Mouse (Mus musculus) hindbrain, embryonic 14.5 days (tissue): ENCODE measurements around the gene Unc13d. TPM values are rescaled to one million over a fixed set of nuclear protein-coding genes. Genes with fewer than 3 reads are reported as not detected.

Source experiments
- ATAC-seq: fragments of 200-750 bp; cut with Nextera tagmentation; 2 replicates; pipeline ENCODE4 v1.8.0; 2017; ENCODE audit warnings: moderate number of reproducible peaks, mild to moderate bottlenecking, moderate TSS enrichment, moderate library complexity; ENCODE audit not compliant: low FRiP score
- DNase-seq: peaks from one replicate; pipeline ENCODE4 v3.0.0-alpha.2; 2015; ENCODE audit warnings: low spot score
- H3K27ac ChIP-seq: fragments of 300-500 bp; sonication (generic); 2 replicates; pipeline ENCODE4 v1.5.1; 2014; ENCODE audit warnings: mild to moderate bottlenecking, moderate library complexity
- H3K27me3 ChIP-seq: fragments of 300-500 bp; sonication (generic); 2 replicates; pipeline ENCODE4 v1.6.1; 2014; ENCODE audit warnings: mild to moderate bottlenecking, low read length, mixed read lengths; ENCODE audit not compliant: control insufficient read depth, insufficient read depth
- H3K36me3 ChIP-seq: fragments of 300-500 bp; sonication (generic); replicated peaks from 2 replicates; pipeline ENCODE4 v1.6.1; 2014; ENCODE audit not compliant: control insufficient read depth, insufficient read depth
- H3K4me1 ChIP-seq: fragments of 300-500 bp; sonication (generic); replicated peaks from 2 replicates; pipeline ENCODE4 v1.6.1; 2014; ENCODE audit warnings: antibody characterized with exemption, low read length, mixed read lengths; ENCODE audit not compliant: control insufficient read depth, insufficient read depth
- H3K4me2 ChIP-seq: fragments of 300-500 bp; sonication (generic); replicated peaks from 2 replicates; pipeline ENCODE4 v1.6.1; 2014; ENCODE audit warnings: mild to moderate bottlenecking, moderate library complexity
- H3K4me3 ChIP-seq: fragments of 300-500 bp; sonication (generic); replicated peaks from 2 replicates; pipeline ENCODE4 v1.5.1; 2014; ENCODE audit warnings: mild to moderate bottlenecking, low read length
- H3K9ac ChIP-seq: fragments of 300-500 bp; sonication (generic); 2 replicates; pipeline ENCODE4 v1.6.1; 2014
- H3K9me3 ChIP-seq: fragments of 300-500 bp; sonication (generic); 2 replicates; pipeline ENCODE4 v1.6.1; 2016; ENCODE audit warnings: low read length; ENCODE audit not compliant: control insufficient read depth
- WGBS: fragments of 180-500 bp; shearing (Covaris S2); extraction: QIAGEN DNeasy Blood & Tissue Kit; methylation state at CpG from one replicate; pipeline ENCODE4 v1.1.7; 2014; 5-methylcytosine and 5-hydroxymethylcytosine counted together
- polyA plus RNA-seq: library from polyadenylated mRNA; unstranded; fragments of >200 nt; fragmentation: Nextera tagmentation; extraction: Ambion mirVana; gene quantifications from 2 replicates; pipeline ENCODE4 v1.2.1, GENCODE M21; 2014

The Unc13d gene
- polyA plus RNA-seq, 1 experiment from 2014 or later, result 0.75 TPM

- H3K4me3 ChIP-seq, result no peak overlapping the region
- H3K4me1 ChIP-seq, result peaks cover 24% of the 10 kb centered on the region
- H3K27ac ChIP-seq, result peak overlapping the region; percentile 76
- 45% methylated on average over 3 of the region's 4 CpGs for WGBS
- DNase-seq (no peak), ATAC-seq (no peak)
- H3K36me3 ChIP-seq, result no peaks in the 10 kb centered on the region
- H3K9me3 ChIP-seq, result no peaks in the 10 kb centered on the region
- H3K27me3 ChIP-seq, result peaks cover 21% of the 10 kb centered on the region
- H3K9ac ChIP-seq, result no peak overlapping the region
- no peak overlapping the region for H3K4me2 ChIP-seq
Measured at GRCm38 (mm10) chr11:116102472-116102871, 24.7 kb upstream of the Unc13d start.

- Histone ChIP-seq H3K4me2 (no peak overlapping the region), H3K27ac (peak overlapping the region; percentile 76), H3K9ac (no peak overlapping the region), H3K4me3 (no peak overlapping the region), H3K9me3 (no peaks in the 10 kb centered on the region), H3K36me3 (no peaks in the 10 kb centered on the region), H3K4me1 (peaks cover 19% of the 10 kb centered on the region), H3K27me3 (peaks cover 16% of the 10 kb centered on the region)
- WGBS, result 32% methylated on average over 11 of the region's 11 CpGs
- DNase-seq, result peak; percentile 57
- ATAC-seq, result peak; percentile 78
Measured at GRCm38 (mm10) chr11:116101931-116102381, 24.2 kb upstream of the Unc13d start.

- Histone ChIP-seq H3K4me2 (no peak overlapping the region), H3K4me3 (no peak overlapping the region), H3K27me3 (peaks cover 5% of the 10 kb centered on the region; the same call in 1 of the 2 replicates), H3K4me1 (peaks cover 13% of the 10 kb centered on the region), H3K9me3 (no peaks in the 10 kb centered on the region), H3K36me3 (no peaks in the 10 kb centered on the region), H3K9ac (no peak overlapping the region), H3K27ac (peak overlapping the region; percentile 76; the same call in 1 of the 2 replicates)
- ATAC-seq (no peak), DNase-seq (no peak)
- 84% methylated on average over 7 of the region's 7 CpGs for WGBS
Measured at GRCm38 (mm10) chr11:116100839-116101238, 23.1 kb upstream of the Unc13d start.

GRCm38 (mm10) chr11:116100385-116100784 is 22.6 kb upstream of the Unc13d start:
- Histone ChIP-seq H3K4me2 (no peak overlapping the region), H3K4me3 (no peak overlapping the region), H3K9ac (no peak overlapping the region), H3K27me3 (peaks cover under 1% of the 10 kb centered on the region; the same call in 1 of the 2 replicates), H3K27ac (no peak overlapping the region), H3K36me3 (no peaks in the 10 kb centered on the region), H3K9me3 (no peaks in the 10 kb centered on the region), H3K4me1 (peaks cover 12% of the 10 kb centered on the region)
- 87% methylated on average over 6 of the region's 6 CpGs for WGBS
- no peak for DNase-seq
- ATAC-seq, result no peak

- DNase-seq, result no peak
- H3K9me3 ChIP-seq, result no peaks in the 10 kb centered on the region
- H3K27ac ChIP-seq, result no peak overlapping the region
- 82% methylated on average over 6 of the region's 6 CpGs for WGBS
- ATAC-seq, result no peak
- H3K4me1 ChIP-seq, result peaks cover 10% of the 10 kb centered on the region
- no peak overlapping the region for H3K9ac ChIP-seq
- H3K36me3 ChIP-seq, result no peaks in the 10 kb centered on the region
- H3K27me3 ChIP-seq, result no peaks in the 10 kb centered on the region
- H3K4me3 ChIP-seq, result no peak overlapping the region
- H3K4me2 ChIP-seq, result no peak overlapping the region
Measured at GRCm38 (mm10) chr11:116099462-116099861, 21.7 kb upstream of the Unc13d start.

GRCm38 (mm10) chr11:116098711-116099460 is 21.1 kb upstream of the Unc13d start:
- no peaks in the 10 kb centered on the region for H3K36me3 ChIP-seq
- H3K27me3 ChIP-seq, result no peaks in the 10 kb centered on the region
- H3K27ac ChIP-seq, result no peak overlapping the region
- no peak for DNase-seq
- H3K4me1 ChIP-seq, result peaks cover 4% of the 10 kb centered on the region
- H3K9ac ChIP-seq, result no peak overlapping the region
- no peak overlapping the region for H3K4me3 ChIP-seq
- no peaks in the 10 kb centered on the region for H3K9me3 ChIP-seq
- 80% methylated on average over 14 of the region's 14 CpGs for WGBS
- ATAC-seq, result no peak
- H3K4me2 ChIP-seq, result no peak overlapping the region

- ATAC-seq (no peak), DNase-seq (no peak)
- WGBS, result 90% methylated on average over 5 of the region's 5 CpGs
- Histone ChIP-seq H3K9ac (no peak overlapping the region), H3K9me3 (no peaks in the 10 kb centered on the region), H3K4me2 (no peak overlapping the region), H3K27me3 (no peaks in the 10 kb centered on the region), H3K36me3 (no peaks in the 10 kb centered on the region), H3K27ac (no peak overlapping the region), H3K4me1 (no peaks in the 10 kb centered on the region), H3K4me3 (no peak overlapping the region)
Measured at GRCm38 (mm10) chr11:116096213-116097108, 18.7 kb upstream of the Unc13d start.

- H3K27me3 ChIP-seq, result no peaks in the 10 kb centered on the region
- 70% methylated on average over 3 of the region's 3 CpGs for WGBS
- DNase-seq, result no peak
- H3K9me3 ChIP-seq, result no peaks in the 10 kb centered on the region
- H3K4me2 ChIP-seq, result no peak overlapping the region
- H3K36me3 ChIP-seq, result no peaks in the 10 kb centered on the region
- H3K9ac ChIP-seq, result no peak overlapping the region
- H3K4me3 ChIP-seq, result no peak overlapping the region
- no peak overlapping the region for H3K27ac ChIP-seq
- no peak for ATAC-seq
- no peaks in the 10 kb centered on the region for H3K4me1 ChIP-seq
Measured at GRCm38 (mm10) chr11:116095573-116095972, 17.8 kb upstream of the Unc13d start.
